Mouse (Mus musculus) megakaryocyte, embryonic 14.5 days (primary cell): ENCODE results near the gene Ykt6.

Source experiments
- FLI1 ChIP-seq: IDR thresholded peaks from 2 replicates; pipeline ENCODE4 v1.6.1; 2012; ENCODE audit warnings: low read length, inconsistent platforms, mixed read lengths
- GATA1 ChIP-seq: IDR thresholded peaks from 3 replicates; pipeline ENCODE4 v1.6.1; 2012; ENCODE audit warnings: mixed read lengths, low read length, inconsistent platforms, borderline replicate concordance

DNA sequence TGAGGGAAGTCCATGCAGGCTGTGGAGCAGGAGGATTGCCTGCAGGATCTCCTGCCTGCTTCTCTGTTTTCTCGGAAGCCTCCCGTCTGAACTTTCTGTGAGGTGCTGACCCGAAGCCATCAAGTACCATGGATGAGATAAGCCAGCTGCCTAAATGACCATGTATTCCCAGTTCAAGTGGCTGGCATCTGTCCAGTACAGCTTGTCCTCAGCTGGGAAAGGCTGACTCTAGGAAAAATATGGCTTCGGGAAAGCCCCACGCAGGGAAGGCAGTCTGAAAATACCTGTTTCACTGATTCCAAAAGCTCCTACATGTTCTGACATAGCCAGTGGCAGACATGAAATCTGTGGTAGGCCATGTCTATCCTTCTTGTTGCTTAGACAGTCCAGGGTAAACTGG is 3.0 kb upstream of the Ykt6 start:
- TF ChIP-seq FLI1 = no peak
- TF ChIP-seq GATA1 = no peak
